ENCODE assay signal across 8 mouse cellular contexts in the genomic region with DNA sequence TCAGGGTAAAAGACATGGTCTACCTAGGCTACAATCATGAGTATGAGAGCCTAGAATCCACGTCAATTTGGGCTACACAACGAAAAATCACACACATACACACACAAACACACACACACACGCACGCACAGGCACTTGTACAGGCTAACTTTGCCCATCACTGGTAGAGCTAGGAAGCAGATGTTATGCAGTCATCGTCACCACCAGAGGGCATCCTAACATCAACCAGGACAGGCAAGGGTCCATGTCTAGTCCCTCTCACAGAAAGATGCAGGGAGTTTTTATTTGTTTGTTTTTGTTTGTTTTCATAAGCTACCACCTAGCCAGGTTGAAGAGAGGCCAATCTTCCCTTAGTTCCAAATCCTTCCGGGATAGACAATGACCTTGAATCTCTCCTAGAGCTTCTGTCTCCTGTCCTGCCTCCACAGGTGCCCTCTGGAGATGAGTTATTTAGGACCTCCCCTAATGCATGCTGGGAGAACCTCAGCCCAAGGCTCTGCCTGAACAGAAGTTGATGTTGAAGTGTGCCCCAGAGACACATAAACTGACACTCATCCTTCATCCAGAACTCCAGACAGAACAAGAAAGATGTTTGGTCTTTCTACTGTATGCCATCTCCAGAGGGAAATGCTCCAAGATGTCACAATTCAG. TPM values are rescaled to one million over a fixed set of nuclear protein-coding genes. Genes with fewer than 3 reads are reported as not detected.
A peak's percentile ranks its signal among the peaks of the same experiment; 100 is the strongest.
DNase-seq lines count a peak whose midpoint lies in the region; ATAC-seq and TF ChIP-seq lines count a peak whose summit lies in the region.
"Had no signal": no experiment of that assay in that cellular context is flagged by ENCODE, and none has a peak within 500 bp of the region (broad histone marks: within the 10 kb centered on the region; RNA-seq: fewer than 3 reads in every experiment).

No protein-coding gene starts in this region.

- in situ Hi-C loops in ES-E14 (cut with MboI; ENCODE audit: low sequenced_read_pairs in 2 of 2, unreplicated experiment in 2 of 2), result loop anchor here in 1 of 2 experiments (10.0 kb wide), 1 partner anchor 152 kb away; no protein-coding TSS in a partner anchor

- H3K36me3 ChIP-seq in ES-E14 (ENCODE audit: control insufficient read depth, insufficient read depth, low read length, poor library complexity, severe bottlenecking), result no peaks in the 10 kb centered on the region
- no peaks in the 10 kb centered on the region for H3K36me3 ChIP-seq in heart, embryonic 16.5 days (ENCODE audit: control insufficient read depth, insufficient read depth)
- no peaks in the 10 kb centered on the region for H3K36me3 ChIP-seq in kidney, postnatal 0 days (ENCODE audit: insufficient read depth, low read length)
- no peaks in the 10 kb centered on the region for H3K36me3 ChIP-seq in lung, embryonic 16.5 days (ENCODE audit: control insufficient read depth, insufficient read depth, low read length)
- H3K36me3 ChIP-seq: limb, embryonic 15.5 days had no signal

- no peak overlapping the region for H3K27ac ChIP-seq in ES-E14 (ENCODE audit: insufficient read depth, low read depth, low read length, poor library complexity, severe bottlenecking)
- no peak overlapping the region for H3K27ac ChIP-seq in heart, embryonic 16.5 days (ENCODE audit: low read length)
- H3K27ac ChIP-seq in kidney, postnatal 0 days, result no peak overlapping the region
- H3K27ac ChIP-seq in lung, embryonic 16.5 days (ENCODE audit: low read length), result no peak overlapping the region
- H3K27ac ChIP-seq: limb, embryonic 15.5 days had no signal

- no peak overlapping the region for H3K9ac ChIP-seq in ES-E14 (ENCODE audit: insufficient read depth, low read depth, low read length, poor library complexity, severe bottlenecking)
- no peak overlapping the region for H3K9ac ChIP-seq in heart, embryonic 16.5 days (ENCODE audit: low read length)
- no peak overlapping the region for H3K9ac ChIP-seq in kidney, postnatal 0 days (ENCODE audit: low read depth, low read length)
- no peak overlapping the region for H3K9ac ChIP-seq in lung, embryonic 16.5 days (ENCODE audit: low read length)
- H3K9ac ChIP-seq: limb, embryonic 15.5 days had no signal

- H3K9me3 ChIP-seq in ES-E14 (ENCODE audit: control insufficient read depth, insufficient read depth, low read depth, low read length), result no peaks in the 10 kb centered on the region
- no peaks in the 10 kb centered on the region for H3K9me3 ChIP-seq in heart, embryonic 16.5 days (replicated peaks; ENCODE audit: control insufficient read depth, low read length)
- no peaks in the 10 kb centered on the region for H3K9me3 ChIP-seq in kidney, postnatal 0 days (replicated peaks; ENCODE audit: low read length)
- H3K9me3 ChIP-seq in lung, embryonic 16.5 days (ENCODE audit: control insufficient read depth, low read length), result 0 out of 2 replicates have a peak, but pooled peaks cover 2% of the 10 kb centered on the region
- H3K9me3 ChIP-seq: limb, embryonic 15.5 days had no signal

- TF ChIP-seq CTCF in kidney, postnatal 0 days (IDR thresholded peaks at IDR 0.05; ENCODE audit: low read depth), result peak; percentile 99

- no peak overlapping the region for H3K4me2 ChIP-seq in heart, embryonic 16.5 days (ENCODE audit: low read depth, low read length)
- H3K4me2 ChIP-seq in kidney, postnatal 0 days (ENCODE audit: low read length), result no peak overlapping the region
- no peak overlapping the region for H3K4me2 ChIP-seq in lung, embryonic 16.5 days (ENCODE audit: low read depth, low read length)
- H3K4me2 ChIP-seq: limb, embryonic 15.5 days had no signal

- peak; percentile 52 for DNase-seq in ES-E14 (ENCODE audit: low read depth, low spot score)
- peak; percentile 60 for DNase-seq in adrenal gland, adult 2 months
- DNase-seq in embryo, embryonic 11 days, result peak; percentile 77
- peak; percentile 92 for DNase-seq in kidney, postnatal 0 days (ENCODE audit: low spot score)
- peak; percentile 81 for DNase-seq in retina, postnatal 1 day

- 16% methylated on average over 6 of the region's 6 CpGs for WGBS in heart, embryonic 16.5 days
- 18% methylated on average over 6 of the region's 6 CpGs for WGBS in kidney, postnatal 0 days
- WGBS in lung, embryonic 16.5 days, result 12% methylated on average over 6 of the region's 6 CpGs

- H3K4me3 ChIP-seq in ES-E14 (ENCODE audit: insufficient read depth in 1 of 2, low read depth in 1 of 2, low read length in 2 of 2, poor library complexity in 1 of 2, severe bottlenecking in 1 of 2), result no peak overlapping the region
- H3K4me3 ChIP-seq in heart, embryonic 16.5 days (ENCODE audit: low read length), result no peak overlapping the region
- H3K4me3 ChIP-seq in kidney, postnatal 0 days (replicated peaks; ENCODE audit: low read depth, low read length), result no peak overlapping the region
- no peak overlapping the region for H3K4me3 ChIP-seq in lung, embryonic 16.5 days (ENCODE audit: low read length)
- H3K4me3 ChIP-seq: limb, embryonic 15.5 days had no signal

- no peaks in the 10 kb centered on the region for H3K4me1 ChIP-seq in ES-E14 (ENCODE audit: control insufficient read depth in 2 of 2, insufficient read depth in 2 of 2, low read length in 2 of 2, poor library complexity in 1 of 2)
- peaks cover 6% of the 10 kb centered on the region for H3K4me1 ChIP-seq in heart, embryonic 16.5 days (ENCODE audit: control insufficient read depth, insufficient read depth, low read length)
- H3K4me1 ChIP-seq in kidney, postnatal 0 days (replicated peaks; ENCODE audit: insufficient read depth, low read length), result no peaks in the 10 kb centered on the region
- H3K4me1 ChIP-seq in lung, embryonic 16.5 days (replicated peaks; ENCODE audit: control insufficient read depth, insufficient read depth, low read length), result no peaks in the 10 kb centered on the region
- H3K4me1 ChIP-seq: limb, embryonic 15.5 days had no signal

- ATAC-seq in heart, embryonic 16.5 days (replicated peaks; ENCODE audit: extremely low read depth, insufficient read depth, low FRiP score), result peak; percentile 67; the same call in 1 of the 2 replicates
- ATAC-seq in kidney, postnatal 0 days (replicated peaks; ENCODE audit: low FRiP score, low read depth), result peak; percentile 56
- ATAC-seq in lung, embryonic 16.5 days (ENCODE audit: low read depth), result peak; percentile 68

- H3K27me3 ChIP-seq in heart, embryonic 16.5 days (ENCODE audit: control insufficient read depth, insufficient read depth, low read length), result no peaks in the 10 kb centered on the region
- H3K27me3 ChIP-seq in kidney, postnatal 0 days (ENCODE audit: insufficient read depth, low read length), result no peaks in the 10 kb centered on the region
- H3K27me3 ChIP-seq in lung, embryonic 16.5 days (ENCODE audit: control insufficient read depth, insufficient read depth, low read depth, low read length), result no peaks in the 10 kb centered on the region
- H3K27me3 ChIP-seq: limb, embryonic 15.5 days had no signal

TF ChIP-seq in ES-E14, 5 proteins besides CTCF, POLR2A, EP300 and RAD21:
- TF ChIP-seq ZNF384 (IDR thresholded peaks at IDR 0.05; ENCODE audit: low read depth, low read length) (no peak), ZC3H11A (IDR thresholded peaks at IDR 0.05; ENCODE audit: borderline replicate concordance, low read depth, low read length) (peak; percentile 94; the same call in 1 of the 2 replicates)

RNA-seq across cellular contexts. Expression of gene Prnd, which starts 32.0 kb away (rescaled TPM):
- total RNA-seq in ES-E14 (2012; rRNA removed), result 0.98 and 1.5 TPM in 2 replicates
- total RNA-seq in adrenal gland, adult 2 months (2021), result not detected
- 0.70 and 0.90 TPM in 2 replicates for polyA plus RNA-seq in adrenal gland, adult 2 months (2012; rRNA removed)
- polyA plus RNA-seq in heart, embryonic 16.5 days (2015; fragmentation: Nextera tagmentation; extraction: Ambion mirVana), result 22.7 and 25.2 TPM in 2 replicates
- polyA plus RNA-seq in kidney, postnatal 0 days (2015; fragmentation: Nextera tagmentation; extraction: Ambion mirVana), result 14.1 and 17.0 TPM in 2 replicates
- polyA plus RNA-seq in lung, embryonic 16.5 days (2015; fragmentation: Nextera tagmentation; extraction: Ambion mirVana), result 33.6 and 38.3 TPM in 2 replicates

RNA-seq across cellular contexts. Expression of gene Rassf2, which starts 47.4 kb away (rescaled TPM):
- total RNA-seq in ES-E14 (2012; rRNA removed), result 2.2 and 3.2 TPM in 2 replicates
- total RNA-seq in adrenal gland, adult 2 months (2021), result 10 to 100 TPM; 10.4 to 11.7 TPM
- 10.5 and 12.3 TPM in 2 replicates for polyA plus RNA-seq in adrenal gland, adult 2 months (2012; rRNA removed)
- 10.6 and 12.5 TPM in 2 replicates for polyA plus RNA-seq in heart, embryonic 16.5 days (2015; fragmentation: Nextera tagmentation; extraction: Ambion mirVana)
- polyA plus RNA-seq in kidney, postnatal 0 days (2015; fragmentation: Nextera tagmentation; extraction: Ambion mirVana), result 3.0 and 3.2 TPM in 2 replicates
- 14.5 and 14.6 TPM in 2 replicates for polyA plus RNA-seq in lung, embryonic 16.5 days (2015; fragmentation: Nextera tagmentation; extraction: Ambion mirVana)
